Mouse (Mus musculus): Measurements from ENCODE around the gene Gm12166. TPM values are rescaled to one million over a fixed set of nuclear protein-coding genes. Genes with fewer than 3 reads are reported as not detected.
"Not testable (repeated sequence)": the region's sequence is repeated elsewhere in the genome, so short reads cannot be mapped to it uniquely, and the experiment has no call there.

The Gm12166 gene
- 4.5 and 4.7 TPM in 2 replicates for polyA plus RNA-seq (2015; fragmentation: Nextera tagmentation; extraction: Ambion mirVana)

- H3K27me3 ChIP-seq; H3K36me3 ChIP-seq; H3K4me3 ChIP-seq; ATAC-seq (ENCODE audit: borderline replicate concordance, extremely low read depth, low FRiP score, low TSS enrichment); H3K9ac ChIP-seq; H3K27ac ChIP-seq; H3K9me3 ChIP-seq; H3K4me2 ChIP-seq: not testable (repeated sequence)
- peaks cover 12% of the 10 kb centered on the region; the same call in 1 of the 2 replicates for H3K4me1 ChIP-seq
- WGBS = 34% methylated on average over 19 of the region's 19 CpGs
Measured at GRCm38 (mm10) chr11:46052105-46052659, at the start of gene Gm12166. Gene Gm12166, minus strand, starts transcription at chr11:46052321.

- ATAC-seq (ENCODE audit: borderline replicate concordance, extremely low read depth, low FRiP score, low TSS enrichment) = no peak
- whole genome bisulfite sequencing = 58% methylated on average over 3 of the region's 3 CpGs
- H3K36me3 ChIP-seq = peaks cover 42% of the 10 kb centered on the region
Measured at GRCm38 (mm10) chr11:46097062-46097461, 44.9 kb upstream of the Gm12166 start.

DNA sequence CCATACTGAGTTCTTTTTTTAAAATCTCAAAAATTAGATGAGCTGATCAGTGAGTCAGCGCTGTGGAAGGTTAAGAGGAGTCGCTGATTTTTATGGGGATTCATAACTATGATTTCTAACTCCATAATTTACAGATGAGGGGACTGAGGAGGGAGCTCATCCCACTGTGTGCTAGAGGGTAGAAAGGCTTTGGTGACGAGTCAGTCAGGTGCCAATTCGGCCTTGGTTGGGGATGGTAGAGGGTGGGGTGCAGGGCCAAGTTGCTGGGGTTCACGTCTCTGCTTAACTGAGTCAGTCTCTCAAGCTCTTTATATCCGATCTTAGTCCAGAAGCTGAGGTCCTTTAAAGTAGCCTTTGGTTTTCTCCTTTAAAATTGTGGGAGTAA is 44.1 kb upstream of the Gm12166 start:
- ATAC-seq (ENCODE audit: borderline replicate concordance, extremely low read depth, low FRiP score, low TSS enrichment) = peak; percentile 8; the same call in 1 of the 2 replicates
- Histone ChIP-seq H3K4me3 (no peak overlapping the region), H3K27me3 (no peaks in the 10 kb centered on the region), H3K4me2 (no peak overlapping the region), H3K36me3 (peaks cover 35% of the 10 kb centered on the region), H3K27ac (no peak overlapping the region), H3K4me1 (peaks cover 15% of the 10 kb centered on the region), H3K9me3 (no peaks in the 10 kb centered on the region), H3K9ac (no peak overlapping the region)
- 90% methylated on average over 6 of the region's 6 CpGs for WGBS

More at GRCm38 (mm10) chr11:46097062-46097461, 44.9 kb upstream of the Gm12166 start:
- Histone ChIP-seq H3K4me3 (no peak overlapping the region), H3K9ac (no peak overlapping the region), H3K4me2 (no peak overlapping the region), H3K27me3 (no peaks in the 10 kb centered on the region), H3K4me1 (peaks cover 7% of the 10 kb centered on the region; the same call in 1 of the 2 replicates), H3K27ac (no peak overlapping the region), H3K9me3 (no peaks in the 10 kb centered on the region)

DNA sequence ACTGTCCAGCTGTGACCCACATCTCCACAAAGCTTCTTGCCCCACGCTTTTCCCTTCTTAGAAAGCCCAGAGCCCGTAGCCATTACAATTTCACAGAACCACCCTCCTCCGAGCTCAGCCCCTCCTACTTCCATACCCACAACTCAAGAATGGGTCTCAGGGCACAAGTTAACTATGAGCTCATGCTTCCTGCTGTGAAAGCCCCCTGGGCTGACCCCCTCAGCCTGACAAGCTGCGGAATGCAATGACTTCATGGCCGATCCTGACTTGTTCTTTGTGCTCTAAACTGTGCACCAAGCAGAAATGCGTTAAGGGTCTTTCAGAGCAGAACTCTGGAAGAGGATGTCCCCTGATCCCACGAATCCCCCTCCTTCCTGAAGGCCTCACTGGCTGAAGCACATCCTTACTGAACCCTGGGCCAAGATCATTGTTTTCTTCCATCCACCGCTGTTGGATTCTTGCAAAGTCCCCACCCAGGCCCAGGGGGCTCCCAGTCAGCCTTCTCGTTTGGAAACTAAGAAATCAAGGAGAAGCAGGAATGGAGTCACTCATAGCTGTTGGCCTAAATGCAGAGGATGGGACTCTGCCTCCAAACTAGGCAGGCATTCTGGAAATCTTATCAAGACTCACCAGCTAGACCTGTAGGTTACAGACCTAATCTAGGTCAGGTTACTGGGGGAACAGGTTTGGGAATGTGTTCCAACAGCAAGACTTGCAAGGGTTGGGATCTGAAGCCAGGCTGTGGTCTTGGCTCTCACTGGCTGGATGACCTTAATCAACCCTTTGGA is 43.5 kb upstream of the Gm12166 start:
- no peak for ATAC-seq (ENCODE audit: borderline replicate concordance, extremely low read depth, low FRiP score, low TSS enrichment)
- H3K27me3 ChIP-seq = no peaks in the 10 kb centered on the region
- 65% methylated on average over 9 of the region's 9 CpGs for WGBS
- no peaks in the 10 kb centered on the region for H3K9me3 ChIP-seq
- peaks cover 29% of the 10 kb centered on the region for H3K36me3 ChIP-seq
- no peak overlapping the region for H3K27ac ChIP-seq
- no peak overlapping the region for H3K4me3 ChIP-seq
- H3K9ac ChIP-seq = no peak overlapping the region
- peaks cover 20% of the 10 kb centered on the region for H3K4me1 ChIP-seq
- H3K4me2 ChIP-seq = no peak overlapping the region

GRCm38 (mm10) chr11:46092121-46092520 is 40.0 kb upstream of the Gm12166 start:
- Histone ChIP-seq H3K9me3 (no peaks in the 10 kb centered on the region), H3K27me3 (no peaks in the 10 kb centered on the region), H3K36me3 (peaks cover 14% of the 10 kb centered on the region; the same call in 1 of the 2 replicates), H3K27ac (peak overlapping the region; percentile 41), H3K4me2 (no peak overlapping the region), H3K9ac (no peak overlapping the region), H3K4me1 (peaks cover 48% of the 10 kb centered on the region), H3K4me3 (no peak overlapping the region)
- 61% methylated on average over 4 of the region's 4 CpGs for WGBS
- ATAC-seq (ENCODE audit: borderline replicate concordance, extremely low read depth, low FRiP score, low TSS enrichment) = no peak

DNA sequence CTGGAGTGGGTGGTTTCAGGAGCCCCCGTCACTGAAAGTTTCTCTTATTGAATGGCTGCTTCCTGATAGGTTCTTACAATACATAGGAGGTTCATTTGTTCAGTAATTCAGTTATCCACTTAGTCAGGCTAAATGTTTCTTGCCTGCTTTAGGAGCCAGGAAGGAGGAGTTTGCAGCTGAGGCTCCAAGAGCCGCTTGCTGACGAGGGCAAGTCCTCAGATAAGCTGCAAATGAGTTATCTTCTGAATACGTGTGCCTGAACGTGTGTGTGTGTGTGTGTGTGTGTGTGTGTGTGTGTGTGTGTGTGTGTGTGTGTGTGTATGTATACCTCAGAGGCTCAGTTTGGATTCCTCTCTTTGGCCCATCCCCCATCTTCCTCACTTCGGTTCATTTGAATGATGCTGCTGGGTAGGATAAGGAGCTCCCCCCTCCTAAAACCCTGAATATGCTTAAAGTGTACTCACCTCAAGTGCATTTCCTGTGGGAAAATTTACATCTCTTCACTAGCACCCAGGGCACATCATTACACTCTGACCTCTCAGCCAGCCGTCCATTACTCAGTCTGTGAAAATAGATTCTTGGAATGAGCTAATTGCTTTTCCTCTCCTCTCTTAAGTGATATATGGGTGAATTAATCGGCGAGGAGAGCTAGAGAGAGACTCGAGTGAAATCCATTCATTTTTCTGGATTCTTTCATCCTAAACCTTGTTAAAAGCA is 39.0 kb upstream of the Gm12166 start:
- peaks cover 14% of the 10 kb centered on the region; the same call in 1 of the 2 replicates for H3K36me3 ChIP-seq
- H3K9ac ChIP-seq = no peak overlapping the region
- WGBS = 25% methylated on average over 10 of the region's 10 CpGs
- no peaks in the 10 kb centered on the region for H3K9me3 ChIP-seq
- H3K4me3 ChIP-seq = no peak overlapping the region
- H3K27ac ChIP-seq = peak overlapping the region; percentile 91; the same call in 1 of the 2 replicates
- ATAC-seq (ENCODE audit: borderline replicate concordance, extremely low read depth, low FRiP score, low TSS enrichment) = no peak
- no peak overlapping the region for H3K4me2 ChIP-seq
- peaks cover 56% of the 10 kb centered on the region for H3K4me1 ChIP-seq
- H3K27me3 ChIP-seq = no peaks in the 10 kb centered on the region

DNA sequence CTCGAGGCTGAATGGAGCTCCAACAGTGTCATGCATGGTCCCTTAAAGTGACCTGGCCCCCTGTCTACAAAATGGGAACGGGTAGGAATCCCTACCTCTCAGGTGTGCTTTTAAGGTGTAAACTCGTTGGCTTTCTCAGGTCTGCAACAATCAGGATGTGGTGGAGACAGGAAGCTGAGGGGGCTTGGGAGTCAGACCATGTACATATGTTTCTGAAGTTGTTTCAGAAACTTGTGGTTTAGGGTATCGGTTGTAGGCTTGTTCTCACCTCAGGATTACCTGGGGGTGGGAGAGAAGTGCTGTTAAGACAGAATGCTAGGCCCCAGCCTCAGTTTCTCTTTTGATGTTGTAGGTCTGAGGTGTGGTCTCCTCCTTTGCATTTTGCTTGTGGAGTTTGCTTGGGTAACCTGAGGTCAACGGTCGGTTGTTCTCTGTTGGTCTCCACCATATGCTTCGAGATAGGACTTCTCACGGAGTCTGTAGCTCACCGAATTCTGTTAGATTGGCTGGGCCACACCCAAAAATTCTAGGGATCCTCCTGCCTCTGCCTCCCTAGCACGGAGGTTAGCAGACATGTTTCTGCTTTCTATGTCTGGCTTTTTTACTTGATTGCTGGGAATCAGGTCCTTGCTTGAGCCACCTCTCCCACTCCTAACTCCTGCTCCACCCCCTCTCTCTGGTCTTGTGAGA is 38.1 kb upstream of the Gm12166 start:
- H3K4me1 ChIP-seq = peaks cover 62% of the 10 kb centered on the region
- H3K4me3 ChIP-seq = no peak overlapping the region
- no peaks in the 10 kb centered on the region for H3K9me3 ChIP-seq
- no peak overlapping the region for H3K4me2 ChIP-seq
- peaks cover 14% of the 10 kb centered on the region; the same call in 1 of the 2 replicates for H3K36me3 ChIP-seq
- H3K27me3 ChIP-seq = no peaks in the 10 kb centered on the region
- no peak overlapping the region for H3K9ac ChIP-seq
- ATAC-seq (ENCODE audit: borderline replicate concordance, extremely low read depth, low FRiP score, low TSS enrichment) = no peak
- peak overlapping the region; percentile 91 for H3K27ac ChIP-seq
- WGBS = 86% methylated on average over 10 of the region's 10 CpGs

- 46% methylated on average over 4 of the region's 4 CpGs for WGBS
- H3K4me1 ChIP-seq = peaks cover 71% of the 10 kb centered on the region
- H3K36me3 ChIP-seq = 0 out of 2 replicates have a peak, but pooled peaks cover 4% of the 10 kb centered on the region
Measured at GRCm38 (mm10) chr11:46089081-46089713, 37.1 kb upstream of the Gm12166 start.

DNA sequence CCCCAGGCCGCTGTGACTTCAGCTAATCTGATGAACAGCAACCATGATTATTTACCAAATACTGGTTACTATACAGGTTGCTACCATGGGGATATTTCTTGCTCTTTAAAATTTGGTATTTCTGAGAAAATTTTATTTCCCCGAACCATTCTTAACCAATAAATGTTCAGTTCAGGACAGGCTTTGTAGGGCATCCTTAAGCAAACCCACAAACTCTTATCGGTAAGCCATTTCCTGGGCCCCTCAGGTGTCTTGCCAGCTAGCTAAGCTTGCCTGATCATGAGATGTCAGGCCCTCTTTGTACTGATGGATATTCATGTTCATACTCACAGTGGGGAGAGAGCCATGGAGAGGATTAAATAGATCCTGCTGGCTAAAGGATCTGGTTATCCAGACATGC is 34.3 kb upstream of the Gm12166 start:
- Histone ChIP-seq H3K27me3 (no peaks in the 10 kb centered on the region), H3K27ac (0 out of 2 replicates have a peak overlapping the region, but pooled peaks have one; percentile 2), H3K9ac (no peak overlapping the region), H3K4me1 (peaks cover 70% of the 10 kb centered on the region), H3K4me2 (no peak overlapping the region), H3K9me3 (no peaks in the 10 kb centered on the region), H3K4me3 (no peak overlapping the region), H3K36me3 (no peaks in the 10 kb centered on the region)
- no peak for ATAC-seq (ENCODE audit: borderline replicate concordance, extremely low read depth, low FRiP score, low TSS enrichment)
- 80% methylated on average over 3 of the region's 3 CpGs for WGBS

More at GRCm38 (mm10) chr11:46089081-46089713, 37.1 kb upstream of the Gm12166 start:
- Histone ChIP-seq H3K27me3 (no peaks in the 10 kb centered on the region), H3K27ac (peak overlapping the region; percentile 91), H3K4me3 (no peak overlapping the region), H3K4me2 (no peak overlapping the region), H3K9me3 (no peaks in the 10 kb centered on the region), H3K9ac (no peak overlapping the region)
- peak; percentile 91 for ATAC-seq (ENCODE audit: borderline replicate concordance, extremely low read depth, low FRiP score, low TSS enrichment)

GRCm38 (mm10) chr11:46085398-46086163 is 33.5 kb upstream of the Gm12166 start:
- ATAC-seq (ENCODE audit: borderline replicate concordance, extremely low read depth, low FRiP score, low TSS enrichment) = no peak
- Histone ChIP-seq H3K9me3 (no peaks in the 10 kb centered on the region), H3K9ac (no peak overlapping the region), H3K27ac (peak overlapping the region; percentile 74), H3K4me3 (no peak overlapping the region), H3K4me1 (peaks cover 70% of the 10 kb centered on the region), H3K27me3 (no peaks in the 10 kb centered on the region), H3K4me2 (no peak overlapping the region), H3K36me3 (no peaks in the 10 kb centered on the region)
- WGBS = 64% methylated on average over 10 of the region's 10 CpGs
